ENCODE assay signal across 8 mouse cellular contexts in the genomic region with DNA sequence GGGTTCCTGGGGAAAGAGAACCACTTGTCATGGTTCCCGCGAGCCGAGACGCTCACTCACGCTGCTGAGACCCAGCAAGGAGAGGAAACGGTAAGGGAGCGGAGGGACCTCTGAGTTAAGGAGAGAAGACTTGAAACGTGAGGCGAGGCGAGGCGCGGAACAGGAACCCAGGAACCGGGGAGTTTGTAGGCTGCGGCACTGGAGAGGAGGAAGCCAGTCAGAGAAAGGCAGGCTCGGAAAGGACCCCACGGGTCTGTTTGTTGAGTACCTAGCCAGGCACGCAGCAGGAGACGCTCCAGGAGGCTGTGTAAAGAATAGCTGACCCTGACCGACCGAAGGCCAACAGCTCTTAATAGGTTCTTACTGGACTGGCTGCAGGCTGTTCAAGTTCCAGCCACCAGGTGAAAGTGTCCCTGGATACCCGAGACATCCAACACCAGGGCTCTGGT. TPM values are rescaled to one million over a fixed set of nuclear protein-coding genes. Genes with fewer than 3 reads are reported as not detected.
DNase-seq lines count a peak whose midpoint lies in the region; ATAC-seq lines count a peak whose summit lies in the region.

No protein-coding gene starts in this region.

- H3K36me3 ChIP-seq in embryonic facial prominence, embryonic 11.5 days (replicated peaks; ENCODE audit: control insufficient read depth, insufficient read depth, low read depth, low read length) = no peaks in the 10 kb centered on the region
- no peaks in the 10 kb centered on the region for H3K36me3 ChIP-seq in lung, embryonic 16.5 days (ENCODE audit: control insufficient read depth, insufficient read depth, low read length)
- no peaks in the 10 kb centered on the region for H3K36me3 ChIP-seq in stomach, embryonic 16.5 days (ENCODE audit: control insufficient read depth, insufficient read depth, low read length)

- H3K27me3 ChIP-seq in embryonic facial prominence, embryonic 11.5 days (ENCODE audit: control insufficient read depth, insufficient read depth, low read length) = no peaks in the 10 kb centered on the region
- peaks cover 2% of the 10 kb centered on the region; the same call in 1 of the 2 replicates for H3K27me3 ChIP-seq in lung, embryonic 16.5 days (ENCODE audit: control insufficient read depth, insufficient read depth, low read depth, low read length)
- H3K27me3 ChIP-seq in stomach, embryonic 16.5 days (ENCODE audit: control insufficient read depth, insufficient read depth, low read length) = no peaks in the 10 kb centered on the region

- no peaks in the 10 kb centered on the region for H3K9me3 ChIP-seq in embryonic facial prominence, embryonic 11.5 days (replicated peaks; ENCODE audit: control insufficient read depth, low read length)
- 0 out of 2 replicates have a peak, but pooled peaks cover 2% of the 10 kb centered on the region for H3K9me3 ChIP-seq in lung, embryonic 16.5 days (ENCODE audit: control insufficient read depth, low read length)
- H3K9me3 ChIP-seq in stomach, embryonic 16.5 days (replicated peaks; ENCODE audit: control insufficient read depth, low read length) = 0 out of 2 replicates have a peak, but pooled peaks cover 6% of the 10 kb centered on the region

- H3K4me2 ChIP-seq in embryonic facial prominence, embryonic 11.5 days (ENCODE audit: low read depth, low read length) = peak overlapping the region; percentile 25
- peak overlapping the region; percentile 53 for H3K4me2 ChIP-seq in lung, embryonic 16.5 days (ENCODE audit: low read depth, low read length)
- H3K4me2 ChIP-seq in stomach, embryonic 16.5 days (ENCODE audit: low read depth, low read length) = peak overlapping the region; percentile 53

- 3% methylated on average over 21 of the region's 21 CpGs for WGBS in embryonic facial prominence, embryonic 11.5 days
- WGBS in lung, embryonic 16.5 days = 3% methylated on average over 21 of the region's 21 CpGs
- 2% methylated on average over 21 of the region's 21 CpGs for WGBS in stomach, embryonic 16.5 days

- no peaks in the 10 kb centered on the region for H3K4me1 ChIP-seq in embryonic facial prominence, embryonic 11.5 days (ENCODE audit: control insufficient read depth, insufficient read depth, low read length)
- H3K4me1 ChIP-seq in lung, embryonic 16.5 days (replicated peaks; ENCODE audit: control insufficient read depth, insufficient read depth, low read length) = no peaks in the 10 kb centered on the region; the same call in 1 of the 2 replicates
- H3K4me1 ChIP-seq in stomach, embryonic 16.5 days (ENCODE audit: control insufficient read depth, insufficient read depth, low read length) = peaks cover 6% of the 10 kb centered on the region; the same call in 1 of the 2 replicates

- peak overlapping the region; percentile 15 for H3K4me3 ChIP-seq in embryonic facial prominence, embryonic 11.5 days (ENCODE audit: low read depth, low read length)
- H3K4me3 ChIP-seq in lung, embryonic 16.5 days (ENCODE audit: low read length) = peak overlapping the region; percentile 31
- peak overlapping the region; percentile 17 for H3K4me3 ChIP-seq in stomach, embryonic 16.5 days (replicated peaks; ENCODE audit: low read length)

- H3K9ac ChIP-seq in embryonic facial prominence, embryonic 11.5 days (replicated peaks; ENCODE audit: low read length) = peak overlapping the region; percentile 32
- H3K9ac ChIP-seq in lung, embryonic 16.5 days (ENCODE audit: low read length) = peak overlapping the region; percentile 52
- peak overlapping the region; percentile 55 for H3K9ac ChIP-seq in stomach, embryonic 16.5 days (ENCODE audit: low read length)

- ATAC-seq in embryonic facial prominence, embryonic 11.5 days (replicated peaks; ENCODE audit: insufficient number of reproducible peaks, low FRiP score, low TSS enrichment, low read depth) = no peak
- peak; percentile 67 for ATAC-seq in lung, embryonic 16.5 days (ENCODE audit: low read depth)
- ATAC-seq in stomach, embryonic 16.5 days (ENCODE audit: insufficient read depth, low FRiP score) = peak; percentile 73; the same call in 1 of the 2 replicates

- DNase-seq in heart, adult 11 months = peak; percentile 80
- no peak for DNase-seq in heart, adult 9 months (ENCODE audit: low spot score in 2 of 2)
- DNase-seq in embryonic facial prominence, embryonic 11.5 days (ENCODE audit: low spot score) = peak; percentile 29
- DNase-seq in kidney, adult 18-20 months = peak; percentile 66
- no peak for DNase-seq in natural killer cell, adult 2 months (ENCODE audit: low spot score in 2 of 2)
- DNase-seq in adipocyte (ENCODE audit: low spot score) = no peak

- no peak overlapping the region for H3K27ac ChIP-seq in embryonic facial prominence, embryonic 11.5 days (replicated peaks; ENCODE audit: low read depth, low read length)
- peak overlapping the region; percentile 36; the same call in 1 of the 2 replicates for H3K27ac ChIP-seq in lung, embryonic 16.5 days (ENCODE audit: low read length)
- H3K27ac ChIP-seq in stomach, embryonic 16.5 days (ENCODE audit: low read length) = peak overlapping the region; percentile 34; the same call in 1 of the 2 replicates

RNA-seq across cellular contexts. Expression of a gene that starts 31.9 kb away (rescaled TPM):
- polyA plus RNA-seq in embryonic facial prominence, embryonic 11.5 days (2014; fragmentation: Nextera tagmentation; extraction: Ambion mirVana) = 0.24 and 0.69 TPM in 2 replicates
- 1.3 and 1.9 TPM in 2 replicates for polyA plus RNA-seq in lung, embryonic 16.5 days (2015; fragmentation: Nextera tagmentation; extraction: Ambion mirVana)
- 0.90 and 1.0 TPM in 2 replicates for polyA plus RNA-seq in stomach, embryonic 16.5 days (2015; fragmentation: Nextera tagmentation; extraction: Ambion mirVana)

Comparison
In these comparisons a context has a peak if more than half of its experiments do, and no peak if none do; other contexts are left out.
1. DNase-seq: peak in heart, adult 11 months (single experiment), embryonic facial prominence, embryonic 11.5 days (single experiment) and kidney, adult 18-20 months (single experiment); none in heart, adult 9 months (0 of 2), natural killer cell, adult 2 months (0 of 2) and adipocyte (single experiment).
2. Peak in every context shown above with its lines, with median percentiles within 50 percentile points of each other: H3K4me2 ChIP-seq, H3K4me3 ChIP-seq and H3K9ac ChIP-seq.